Mouse (Mus musculus) ES-Bruce4 (cell line): ENCODE measurements around the gene Mc1r. TPM values are rescaled to one million over a fixed set of nuclear protein-coding genes. Genes with fewer than 3 reads are reported as not detected.
"Not testable (repeated sequence)": the region's sequence is repeated elsewhere in the genome, so short reads cannot be mapped to it uniquely, and the experiment has no call there.

ENCODE experiments used
- H3K27ac ChIP-seq: 2 replicates; pipeline ENCODE4 v1.5.1; 2012; ENCODE audit warnings: low read length, inconsistent platforms; ENCODE audit not compliant: insufficient read depth
- H3K27me3 ChIP-seq: 2 replicates; pipeline ENCODE4 v1.6.1; 2012; ENCODE audit warnings: mild to moderate bottlenecking, low read length, inconsistent platforms; ENCODE audit not compliant: control insufficient read depth, poor library complexity, insufficient read depth, severe bottlenecking
- H3K36me3 ChIP-seq: 2 replicates; pipeline ENCODE4 v1.6.1; 2012; ENCODE audit warnings: inconsistent platforms, mild to moderate bottlenecking, low read length, moderate library complexity; ENCODE audit not compliant: control insufficient read depth, poor library complexity, insufficient read depth, severe bottlenecking
- H3K4me1 ChIP-seq: one replicate; pipeline ENCODE4 v1.8.1; 2011; ENCODE audit warnings: low read length; ENCODE audit not compliant: control insufficient read depth, insufficient read depth
- H3K4me3 ChIP-seq: 2 replicates; pipeline ENCODE4 v1.5.1; 2011; ENCODE audit warnings: low read depth, mild to moderate bottlenecking, low read length
- H3K9ac ChIP-seq: 2 replicates; pipeline ENCODE4 v1.6.1; 2012; ENCODE audit warnings: low read depth, mild to moderate bottlenecking, inconsistent platforms; ENCODE audit not compliant: poor library complexity, severe bottlenecking
- H3K9me3 ChIP-seq: replicated peaks from 2 replicates; pipeline ENCODE4 v1.6.1; 2012; ENCODE audit warnings: mild to moderate bottlenecking, low read length, inconsistent platforms; ENCODE audit not compliant: control insufficient read depth, poor library complexity, insufficient read depth, severe bottlenecking
- CTCF ChIP-seq: IDR thresholded peaks from one replicate; pipeline ENCODE4 v1.8.1; 2011; ENCODE audit warnings: low read depth, low read length
- EP300 ChIP-seq: IDR thresholded peaks from 2 replicates; pipeline ENCODE4 v1.6.1; 2011; ENCODE audit warnings: low read depth, low read length; ENCODE audit not compliant: insufficient read depth
- POLR2A ChIP-seq: IDR thresholded peaks from one replicate; pipeline ENCODE4 v1.8.1; 2011; ENCODE audit warnings: low read length; ENCODE audit not compliant: insufficient read depth
- polyA plus RNA-seq: library from polyadenylated mRNA; stranded (reverse); fragments of >200 nt; gene quantifications from 2 replicates; pipeline ENCODE4 v1.2.4, GENCODE M21; 2011; ENCODE audit warnings: low read depth; ENCODE audit not compliant: missing spikeins, insufficient read depth, insufficient read length

The Mc1r gene
- polyA plus RNA-seq, 1 experiment, result not detected

DNA sequence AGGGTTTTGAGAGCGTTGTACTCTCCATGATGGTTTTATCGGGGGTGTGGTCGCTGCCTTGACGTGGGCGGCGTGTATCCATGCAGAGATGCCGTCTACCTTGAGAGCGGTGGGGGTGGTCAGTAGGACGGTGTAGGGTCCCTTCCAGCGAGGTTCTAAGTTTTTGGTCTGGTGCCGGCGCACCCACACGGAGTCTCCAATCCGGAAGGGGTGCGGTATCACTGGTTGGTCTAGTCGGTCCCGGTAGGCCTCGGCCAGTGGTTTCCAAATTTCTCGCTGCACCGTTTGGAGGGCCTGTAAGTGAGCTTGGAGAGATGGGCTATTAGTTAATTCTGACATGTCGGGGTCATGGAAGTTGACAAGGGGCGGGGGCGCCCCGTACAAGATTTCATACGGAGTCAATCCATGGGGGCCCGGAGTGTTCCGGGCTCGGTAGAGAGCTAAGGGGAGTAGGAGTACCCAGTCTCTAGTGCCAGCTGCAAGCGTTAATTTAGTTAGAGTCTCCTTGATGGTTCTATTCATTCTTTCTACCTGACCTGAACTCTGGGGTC lies 21.5 kb downstream of the Mc1r start:
- Histone ChIP-seq H3K9me3 (peaks cover 64% of the 10 kb centered on the region), H3K9ac (no peak overlapping the region), H3K4me3 (no peak overlapping the region), H3K27ac (no peak overlapping the region), H3K4me1 (no peaks in the 10 kb centered on the region), H3K36me3 (no peaks in the 10 kb centered on the region), H3K27me3 (no peaks in the 10 kb centered on the region)
- TF ChIP-seq CTCF, result no peak
- TF ChIP-seq EP300, result no peak
- no peak for TF ChIP-seq POLR2A

- peaks cover 66% of the 10 kb centered on the region for H3K9me3 ChIP-seq
- H3K9ac ChIP-seq, result no peak overlapping the region
- no peaks in the 10 kb centered on the region for H3K4me1 ChIP-seq
- no peaks in the 10 kb centered on the region for H3K36me3 ChIP-seq
- H3K27ac ChIP-seq, result no peak overlapping the region
- H3K4me3 ChIP-seq, result no peak overlapping the region
- no peaks in the 10 kb centered on the region for H3K27me3 ChIP-seq
- TF ChIP-seq POLR2A, result no peak
- TF ChIP-seq EP300, result no peak
- no peak for TF ChIP-seq CTCF
Observed at GRCm38 (mm10) chr8:123428939-123429721, 22.2 kb downstream of the Mc1r start.

DNA sequence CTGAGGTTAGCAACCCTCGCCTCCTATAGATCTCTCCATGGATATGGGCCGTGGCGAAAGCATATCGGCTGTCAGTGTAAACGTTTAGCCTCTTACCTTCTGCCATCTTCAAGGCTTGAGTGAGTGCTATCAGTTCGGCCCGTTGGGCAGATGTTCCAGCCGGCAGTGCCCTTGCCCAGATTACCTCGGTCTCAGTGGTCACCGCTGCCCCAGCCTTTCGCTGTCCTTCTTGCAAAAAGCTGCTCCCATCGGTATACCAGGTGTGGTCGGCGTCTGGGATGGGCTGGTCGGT lies 22.8 kb downstream of the Mc1r start:
- H3K9me3 ChIP-seq, result peaks cover 70% of the 10 kb centered on the region
- not testable (repeated sequence) for H3K36me3 ChIP-seq, H3K4me1 ChIP-seq, H3K27me3 ChIP-seq, H3K27ac ChIP-seq, H3K9ac ChIP-seq, H3K4me3 ChIP-seq

DNA sequence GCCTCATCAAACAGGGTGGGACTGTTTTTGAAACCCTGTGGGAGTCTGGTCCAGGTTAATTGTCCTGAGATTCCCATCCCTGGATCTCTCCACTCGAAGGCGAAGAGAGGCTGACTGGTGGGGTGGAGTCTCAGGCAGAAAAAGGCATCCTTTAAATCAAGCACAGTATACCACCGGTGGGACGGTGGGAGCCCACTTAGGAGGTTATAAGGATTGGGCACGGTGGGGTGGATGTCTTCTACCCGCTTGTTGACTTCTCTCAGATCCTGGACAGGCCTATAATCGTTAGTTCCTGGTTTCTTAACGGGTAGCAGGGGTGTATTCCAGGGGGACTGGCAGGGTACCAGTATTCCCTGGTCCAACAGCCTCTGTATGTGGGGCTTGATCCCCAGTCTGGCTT lies 24.0 kb downstream of the Mc1r start:
- H3K9ac ChIP-seq, H3K4me3 ChIP-seq, H3K4me1 ChIP-seq, H3K27ac ChIP-seq, H3K36me3 ChIP-seq, H3K27me3 ChIP-seq: not testable (repeated sequence)
- peaks cover 75% of the 10 kb centered on the region for H3K9me3 ChIP-seq

GRCm38 (mm10) chr8:123431616-123432365 lies 24.9 kb downstream of the Mc1r start:
- Histone ChIP-seq H3K9me3 (peaks cover 70% of the 10 kb centered on the region), H3K27me3 (no peaks in the 10 kb centered on the region), H3K4me1 (no peaks in the 10 kb centered on the region), H3K27ac (no peak overlapping the region), H3K4me3 (no peak overlapping the region), H3K9ac (no peak overlapping the region), H3K36me3 (no peaks in the 10 kb centered on the region)
- TF ChIP-seq POLR2A (no peak), EP300 (no peak), CTCF (no peak)

- Histone ChIP-seq H3K36me3 (no peaks in the 10 kb centered on the region), H3K27me3 (no peaks in the 10 kb centered on the region), H3K4me3 (no peak overlapping the region), H3K27ac (no peak overlapping the region), H3K9me3 (peaks cover 64% of the 10 kb centered on the region), H3K4me1 (no peaks in the 10 kb centered on the region), H3K9ac (no peak overlapping the region)
- TF ChIP-seq EP300, result no peak
- no peak for TF ChIP-seq POLR2A
- TF ChIP-seq CTCF, result no peak
Observed at GRCm38 (mm10) chr8:123432381-123432780, 25.5 kb downstream of the Mc1r start.

- H3K27me3 ChIP-seq, H3K4me3 ChIP-seq, H3K27ac ChIP-seq, H3K4me1 ChIP-seq, H3K36me3 ChIP-seq, H3K9ac ChIP-seq: not testable (repeated sequence)
- H3K9me3 ChIP-seq, result peaks cover 55% of the 10 kb centered on the region
Observed at GRCm38 (mm10) chr8:123433241-123433974, 26.5 kb downstream of the Mc1r start.
